Mouse (Mus musculus) B cell, adult 2 months (primary cell): Measurements from ENCODE around the gene Tyro3.

Experiments
- DNase-seq, 2 experiments: peaks; one replicate each; pipeline ENCODE4 v3.0.0; 2022

Gene Tyro3

DNA sequence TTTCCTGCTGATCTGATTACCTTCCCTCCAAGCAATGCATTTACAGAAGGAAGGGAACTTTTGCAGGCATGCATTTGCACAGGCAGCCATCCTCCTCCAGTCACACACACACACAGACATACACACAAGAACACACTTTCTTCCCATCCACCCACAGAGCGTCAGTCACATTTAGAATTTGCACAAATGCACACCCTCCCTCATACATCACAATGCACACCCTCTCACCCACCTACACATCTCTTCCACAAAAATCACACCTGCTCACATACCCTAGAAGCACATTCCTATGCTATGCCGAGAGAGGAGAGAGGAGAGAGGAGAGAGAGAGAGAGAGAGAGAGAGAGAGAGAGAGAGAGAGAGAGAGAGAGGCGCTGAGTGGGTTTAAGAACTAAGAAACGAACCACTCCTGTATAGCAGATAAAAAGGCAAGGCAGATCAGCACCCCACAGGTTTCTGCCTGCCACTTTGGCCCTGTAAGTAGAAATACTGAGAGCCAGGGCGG is at the start of gene Tyro3:
Tyro3 (plus strand) TSS at position 455 of the 505 bp plus-strand sequence.
- no peak for DNase-seq

DNA sequence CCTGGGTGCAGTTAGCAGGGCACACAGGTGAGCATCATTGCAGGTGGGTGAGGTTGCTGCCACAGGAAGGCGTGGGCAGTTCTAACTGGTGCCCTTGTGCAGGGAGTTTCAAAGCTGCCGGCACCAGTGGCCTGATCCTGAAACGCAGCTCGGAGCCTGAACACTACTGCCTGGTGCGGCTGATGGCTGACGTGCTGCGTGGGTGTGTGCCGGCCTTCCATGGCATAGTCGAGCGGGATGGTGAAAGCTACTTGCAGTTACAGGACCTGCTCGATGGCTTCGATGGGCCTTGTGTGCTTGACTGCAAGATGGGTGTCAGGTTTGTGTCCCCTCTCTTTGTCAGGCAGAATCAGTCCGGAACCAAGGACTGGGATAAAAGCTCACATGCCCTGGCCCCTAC is 48.3 kb upstream of the Tyro3 start:
- no peak for DNase-seq

DNA sequence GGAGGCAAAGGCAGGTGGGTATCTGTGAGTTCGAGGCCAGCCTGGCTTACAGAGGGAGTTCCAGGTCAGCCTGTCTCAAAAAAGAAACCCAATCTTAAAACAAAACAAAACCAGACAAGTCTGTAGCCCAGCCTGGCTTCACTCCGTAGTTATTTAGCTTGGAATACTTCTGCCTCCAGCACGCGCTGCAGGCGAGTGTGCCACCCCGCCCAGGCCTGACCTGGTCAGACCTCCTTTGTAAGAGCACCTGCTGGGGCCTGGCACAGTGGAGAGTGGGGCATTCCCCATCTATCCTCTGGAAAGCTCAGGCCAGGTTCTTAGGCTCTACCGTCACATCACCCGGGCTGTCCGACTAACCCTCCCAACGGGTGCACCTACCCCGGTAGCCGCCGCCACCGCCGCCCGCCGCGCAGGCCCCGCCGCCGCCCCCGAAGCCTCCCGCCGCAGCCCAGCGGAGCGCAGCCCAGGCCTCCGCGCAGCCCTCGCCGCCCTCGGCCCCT is 39.9 kb upstream of the Tyro3 start:
- DNase-seq = peak in 1 of 2 experiments; percentile 36

DNA sequence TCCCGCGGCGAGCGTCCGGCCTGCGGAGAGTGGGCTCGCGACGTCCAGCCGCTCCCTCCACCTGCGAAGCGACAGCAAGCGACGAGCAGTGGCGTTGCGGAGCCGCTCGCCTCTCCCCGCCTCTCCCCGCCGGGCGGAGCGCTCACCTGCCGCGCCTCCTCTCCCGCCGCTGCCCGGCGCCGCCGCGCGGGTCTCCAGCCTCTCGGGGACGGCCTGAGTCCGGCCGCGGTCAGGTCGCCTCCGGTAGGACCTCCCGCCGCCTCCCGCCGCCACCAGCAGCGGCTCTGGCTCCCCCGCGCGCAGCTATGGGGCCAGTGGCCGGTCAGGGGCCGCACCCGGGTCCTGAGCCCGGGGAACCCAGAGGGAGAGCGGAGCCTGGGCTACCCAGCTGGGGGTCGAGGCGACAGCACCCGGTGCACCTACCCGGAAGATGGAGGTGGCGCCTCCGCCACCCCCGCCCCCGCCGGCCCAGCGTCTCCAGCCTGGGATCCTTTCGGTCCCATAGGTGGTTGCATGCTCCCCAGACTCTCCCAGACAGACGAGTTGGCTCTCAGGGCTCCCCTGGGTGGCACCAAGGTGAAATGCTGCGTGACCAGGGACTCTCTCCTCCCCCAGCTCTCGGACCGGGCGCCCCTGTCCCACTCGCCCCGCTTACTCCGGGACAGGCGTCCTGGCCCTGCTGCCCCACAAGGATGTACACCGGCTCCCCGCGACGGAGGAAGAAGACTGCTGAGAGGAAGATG is 39.3 kb upstream of the Tyro3 start:
- DNase-seq = peak; percentile 46 to 47

DNA sequence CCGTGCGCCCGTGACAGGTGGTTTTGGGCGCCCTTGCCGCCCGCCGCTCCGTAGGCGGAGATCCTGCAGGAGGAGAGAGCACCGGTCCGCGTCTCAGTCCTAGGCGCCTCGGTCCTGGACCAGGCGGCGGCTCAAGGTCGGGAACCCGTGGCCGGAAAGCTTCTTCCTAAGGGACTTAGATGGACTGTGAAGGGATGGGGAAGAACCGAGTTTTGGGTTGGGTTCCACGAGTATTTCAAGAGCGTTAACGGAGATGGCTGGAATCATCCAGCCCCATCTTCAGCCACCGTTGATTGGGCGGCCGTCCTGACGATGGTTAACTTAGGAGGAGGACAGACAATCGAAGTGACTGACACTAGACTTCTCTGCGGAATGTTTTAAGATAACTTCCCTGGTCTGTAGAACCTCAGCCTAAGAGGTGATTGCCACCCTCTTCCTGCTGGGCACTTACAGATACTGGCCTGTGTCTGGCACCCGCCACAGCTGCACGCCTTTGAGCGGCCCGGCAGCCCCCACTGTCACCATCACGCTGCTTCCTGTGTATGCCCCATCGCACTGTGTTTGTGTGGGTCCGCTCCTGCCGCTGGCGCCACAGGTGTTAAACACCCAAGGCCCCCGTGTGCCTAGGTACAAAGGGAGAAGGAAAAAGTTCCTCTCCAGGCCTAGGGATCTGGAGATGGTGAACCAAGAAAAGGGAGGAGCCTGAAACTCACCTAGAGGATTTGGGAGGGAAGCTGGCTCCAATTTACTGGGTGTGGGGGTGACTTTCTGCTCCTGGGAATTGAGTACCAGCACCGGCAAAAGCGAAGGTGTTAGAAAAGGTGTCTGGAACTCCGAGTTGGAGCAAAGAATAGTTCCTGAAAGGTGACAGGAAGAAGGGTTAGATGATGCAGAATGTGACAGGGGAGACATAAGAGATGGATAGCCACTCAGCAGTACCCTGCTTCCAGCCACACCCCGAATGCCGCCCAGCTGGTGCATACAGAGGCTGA is 38.4 kb upstream of the Tyro3 start:
- DNase-seq = peak; percentile 58 to 59

DNA sequence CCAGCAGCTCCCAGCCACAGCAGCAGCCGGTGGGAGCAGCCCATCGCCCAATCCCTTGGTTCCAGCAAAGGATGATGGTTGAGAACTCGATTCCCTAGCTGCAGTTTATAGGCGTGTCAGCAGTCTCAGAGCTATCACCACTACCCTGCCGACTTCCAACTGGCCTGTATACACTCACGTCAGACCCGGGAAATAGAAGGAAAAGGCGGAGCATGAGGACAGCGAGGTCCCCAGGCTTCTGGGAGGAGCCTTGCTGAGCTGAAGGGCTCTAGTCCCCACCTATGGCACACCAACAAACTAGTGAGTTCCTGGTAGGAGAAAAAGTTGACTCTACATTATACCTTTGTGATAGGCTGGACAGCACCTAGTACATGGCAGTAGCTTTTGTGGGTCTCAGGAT is 37.3 kb upstream of the Tyro3 start, which contains the start of gene Ltk:
Ltk (minus strand) TSS at position 181 of the 400 bp plus-strand sequence.
- no peak for DNase-seq

DNA sequence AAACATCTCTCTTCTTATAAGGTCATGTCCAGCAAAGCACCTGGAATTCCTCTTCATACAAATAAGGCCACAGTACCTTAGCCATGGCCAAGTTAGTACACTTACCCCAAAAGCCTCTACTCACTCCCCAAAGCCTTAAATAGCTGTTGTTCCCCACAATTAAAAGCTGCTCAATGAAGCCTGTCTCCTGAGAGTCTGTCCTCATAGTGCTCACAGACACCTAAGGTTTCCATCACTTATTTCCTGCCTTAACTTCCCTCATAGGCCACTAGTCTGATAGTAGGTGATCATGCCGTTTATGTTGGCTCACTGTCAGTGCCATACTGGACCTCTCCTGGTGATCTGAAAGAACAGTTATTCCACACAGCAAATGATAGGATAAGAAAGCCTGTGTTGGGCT is 35.3 kb upstream of the Tyro3 start:
- DNase-seq = peak; percentile 12 to 14

DNA sequence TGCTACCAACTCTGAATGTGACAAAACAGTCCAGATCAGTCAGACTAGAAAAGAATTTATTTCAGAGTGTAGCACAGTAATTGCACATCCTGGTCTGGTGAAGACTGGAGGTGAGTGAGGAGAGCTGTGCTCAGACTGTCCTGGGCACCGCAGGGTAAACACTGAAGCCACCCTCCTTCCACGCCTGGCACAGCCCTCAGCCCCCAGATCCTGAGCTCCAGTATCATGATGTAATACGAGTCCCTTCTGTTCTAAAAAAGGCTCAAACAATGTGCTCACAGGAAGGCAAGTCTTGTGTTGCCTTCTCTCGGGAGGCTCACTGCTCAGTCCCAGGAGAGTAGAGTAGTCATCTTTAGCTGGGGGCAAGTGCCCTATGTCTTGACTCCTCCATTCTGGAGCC is 33.6 kb upstream of the Tyro3 start:
- no peak for DNase-seq

DNA sequence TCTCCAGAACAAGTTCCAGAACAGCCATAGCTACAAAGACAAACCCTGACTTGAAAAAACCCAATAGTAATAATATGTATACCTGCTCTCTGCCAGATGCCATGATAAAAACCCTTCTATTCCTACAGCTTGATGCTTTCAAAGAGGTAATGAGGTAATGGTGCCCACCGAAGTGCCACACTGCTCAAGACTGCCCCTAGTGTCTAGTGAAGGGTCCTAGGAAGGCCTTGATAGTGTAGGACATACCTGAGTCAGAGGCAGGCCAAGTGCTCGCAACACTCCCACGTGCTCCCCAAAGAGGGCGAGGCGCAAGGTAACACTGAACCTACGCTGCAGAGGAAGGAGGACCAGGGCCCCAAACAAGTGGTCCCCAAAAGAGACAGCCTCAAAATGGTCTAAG is 30.3 kb upstream of the Tyro3 start:
- peak; percentile 39 to 43 for DNase-seq

DNA sequence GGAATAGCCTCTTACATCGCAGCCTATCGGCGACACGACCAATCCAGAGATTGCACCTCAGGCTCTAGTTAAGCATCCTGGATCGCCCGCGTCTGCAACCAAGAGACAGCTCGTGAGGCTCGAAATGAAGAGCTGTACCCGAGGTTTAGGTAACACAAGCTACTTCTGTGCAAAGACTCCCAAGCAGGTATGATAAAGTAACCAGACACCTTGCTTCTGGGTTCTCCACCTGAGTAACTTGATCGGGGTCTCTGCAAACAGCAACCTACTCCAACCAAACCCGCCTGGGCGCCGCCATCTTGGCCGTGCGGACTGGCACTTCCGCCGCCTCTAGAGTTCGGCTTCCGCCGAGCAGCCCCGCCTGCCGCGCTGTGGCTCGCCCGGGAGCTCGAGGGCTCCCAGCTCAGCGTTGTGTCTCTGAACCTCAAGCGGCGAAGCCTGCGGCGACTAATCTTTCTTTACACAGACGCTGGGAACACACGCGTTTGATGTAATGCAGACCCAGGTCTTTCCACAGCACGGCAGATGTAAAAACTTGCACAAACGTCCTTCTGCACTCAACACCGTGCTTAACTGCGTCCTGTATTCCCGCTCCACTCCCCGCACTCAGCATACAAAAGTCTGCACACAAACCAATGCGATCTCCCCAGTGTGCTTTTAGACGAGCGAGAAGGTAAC is 10.2 kb upstream of the Tyro3 start, which contains the start of gene Rpap1:
Rpap1 (minus strand) TSS at position 332 of the 678 bp plus-strand sequence.
- peak; percentile 82 to 84 for DNase-seq

DNA sequence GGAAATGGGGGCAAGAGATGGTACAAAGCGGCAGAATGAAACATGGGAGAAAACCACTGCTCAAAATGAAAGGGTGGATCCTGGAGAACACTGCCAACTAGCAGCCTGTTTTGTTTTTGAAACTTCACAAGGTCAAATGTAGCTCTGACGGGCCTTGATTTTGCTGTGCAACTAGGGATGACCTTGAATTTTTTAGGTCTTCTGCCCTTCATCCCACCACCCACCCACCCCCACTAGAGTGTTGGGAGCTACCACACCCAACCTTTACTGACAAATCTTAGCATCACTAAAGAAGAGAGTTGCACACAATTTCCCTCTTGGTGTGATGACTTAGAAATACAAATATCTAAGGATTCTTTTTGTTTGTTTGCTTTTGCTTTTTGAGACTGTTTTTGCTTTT is 7.5 kb upstream of the Tyro3 start:
- no peak for DNase-seq

DNA sequence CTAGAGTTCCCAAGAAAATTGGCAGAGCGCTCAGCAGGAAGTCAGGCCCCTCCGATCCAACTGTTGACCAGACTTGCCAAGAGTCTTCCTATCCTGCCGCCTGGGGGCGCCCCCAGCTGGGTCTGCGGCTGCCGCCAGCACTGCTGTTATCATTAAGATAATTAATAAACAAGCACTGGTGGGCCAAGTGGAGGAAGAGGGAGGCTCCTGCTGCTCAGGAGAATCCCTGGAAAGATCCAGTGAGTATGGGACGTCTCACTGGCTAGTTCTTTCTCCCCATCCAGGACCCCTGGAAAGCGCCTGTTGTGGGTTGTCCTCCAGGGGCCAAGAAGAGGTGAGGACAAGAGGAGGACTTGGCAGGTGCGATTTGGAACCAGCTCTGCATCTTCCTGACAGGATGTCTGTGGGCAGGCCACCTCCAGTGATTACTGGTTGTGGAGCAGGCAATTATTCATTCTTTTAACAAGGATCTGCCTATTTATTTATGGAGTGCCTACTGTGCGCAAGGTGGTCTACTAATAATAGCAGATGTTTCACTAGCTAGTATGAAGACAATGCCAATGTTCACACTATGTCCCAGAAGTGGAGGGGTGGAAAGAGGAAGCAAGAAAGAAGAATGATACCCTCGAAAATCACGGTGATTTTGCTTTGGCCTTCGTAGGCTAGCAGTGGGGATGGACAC is 854 bp downstream of the Tyro3 start:
- DNase-seq = peak; percentile 73

DNA sequence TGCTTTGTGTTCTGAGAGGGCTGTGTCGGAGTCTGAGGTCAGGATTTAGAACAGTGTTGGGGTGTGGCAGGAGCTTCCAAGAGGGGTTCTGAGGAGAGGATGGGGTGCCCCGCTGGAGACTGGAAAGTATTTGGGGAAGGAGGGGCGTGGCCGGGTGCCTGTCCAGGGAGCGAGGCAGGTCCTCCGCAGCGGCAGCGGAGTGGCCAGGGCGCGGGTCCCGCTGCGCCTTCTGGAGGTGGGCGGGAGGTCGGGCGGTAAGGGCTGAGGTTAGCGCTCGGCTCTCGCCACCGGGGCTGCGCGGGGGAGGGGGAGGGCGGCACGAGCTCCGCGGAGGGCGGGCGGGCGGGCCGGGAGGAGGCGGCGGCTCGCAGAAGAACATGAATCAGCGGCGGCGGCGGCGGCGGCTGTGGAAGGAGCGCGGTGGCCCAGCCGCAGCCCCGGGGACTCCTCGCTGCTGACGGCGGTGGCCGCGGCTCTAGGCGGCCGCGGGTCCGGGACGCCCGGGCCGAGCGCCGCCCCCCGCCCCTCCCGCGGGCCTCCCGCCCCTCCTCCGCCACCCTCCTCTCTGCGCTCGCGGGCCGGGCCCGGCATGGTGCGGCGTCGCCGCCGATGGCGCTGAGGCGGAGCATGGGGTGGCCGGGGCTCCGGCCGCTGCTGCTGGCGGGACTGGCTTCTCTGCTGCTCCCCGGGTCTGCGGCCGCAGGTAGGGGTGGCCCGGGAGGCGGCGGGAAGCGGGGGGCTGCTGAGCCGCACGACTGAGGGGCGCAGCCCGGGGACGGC is 1.8 kb downstream of the Tyro3 start:
- peak; percentile 42 to 49 for DNase-seq

DNA sequence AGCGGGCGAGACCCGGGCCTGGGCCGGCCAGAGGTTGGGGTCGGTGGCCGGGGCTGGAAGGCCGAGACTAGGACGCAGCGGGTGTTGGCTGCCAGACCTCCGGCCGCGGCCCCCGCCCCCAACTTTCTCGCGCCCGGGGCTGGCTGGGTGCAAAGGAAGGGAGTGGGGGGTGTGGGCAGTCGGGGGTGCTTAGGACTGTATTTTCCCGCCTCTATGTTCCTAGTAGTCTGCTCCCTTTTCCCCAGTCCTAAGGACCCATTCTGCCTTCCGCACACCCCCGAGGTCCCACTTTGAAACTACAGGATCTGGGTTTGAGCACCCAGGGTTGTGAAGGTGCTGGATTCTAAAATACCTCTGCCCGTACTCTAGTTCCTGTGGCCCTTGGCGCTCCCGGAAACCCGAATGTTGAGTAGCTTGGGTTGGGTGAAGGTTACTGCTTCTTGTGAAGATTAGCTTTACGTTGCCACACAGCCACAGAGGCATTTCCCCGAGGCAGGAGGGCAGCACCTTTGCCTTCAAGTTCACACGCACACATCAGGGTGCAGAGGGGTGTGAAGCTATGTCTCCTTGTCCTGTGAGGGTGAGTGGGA is 2.5 kb downstream of the Tyro3 start:
- DNase-seq = peak; percentile 34 to 45

DNA sequence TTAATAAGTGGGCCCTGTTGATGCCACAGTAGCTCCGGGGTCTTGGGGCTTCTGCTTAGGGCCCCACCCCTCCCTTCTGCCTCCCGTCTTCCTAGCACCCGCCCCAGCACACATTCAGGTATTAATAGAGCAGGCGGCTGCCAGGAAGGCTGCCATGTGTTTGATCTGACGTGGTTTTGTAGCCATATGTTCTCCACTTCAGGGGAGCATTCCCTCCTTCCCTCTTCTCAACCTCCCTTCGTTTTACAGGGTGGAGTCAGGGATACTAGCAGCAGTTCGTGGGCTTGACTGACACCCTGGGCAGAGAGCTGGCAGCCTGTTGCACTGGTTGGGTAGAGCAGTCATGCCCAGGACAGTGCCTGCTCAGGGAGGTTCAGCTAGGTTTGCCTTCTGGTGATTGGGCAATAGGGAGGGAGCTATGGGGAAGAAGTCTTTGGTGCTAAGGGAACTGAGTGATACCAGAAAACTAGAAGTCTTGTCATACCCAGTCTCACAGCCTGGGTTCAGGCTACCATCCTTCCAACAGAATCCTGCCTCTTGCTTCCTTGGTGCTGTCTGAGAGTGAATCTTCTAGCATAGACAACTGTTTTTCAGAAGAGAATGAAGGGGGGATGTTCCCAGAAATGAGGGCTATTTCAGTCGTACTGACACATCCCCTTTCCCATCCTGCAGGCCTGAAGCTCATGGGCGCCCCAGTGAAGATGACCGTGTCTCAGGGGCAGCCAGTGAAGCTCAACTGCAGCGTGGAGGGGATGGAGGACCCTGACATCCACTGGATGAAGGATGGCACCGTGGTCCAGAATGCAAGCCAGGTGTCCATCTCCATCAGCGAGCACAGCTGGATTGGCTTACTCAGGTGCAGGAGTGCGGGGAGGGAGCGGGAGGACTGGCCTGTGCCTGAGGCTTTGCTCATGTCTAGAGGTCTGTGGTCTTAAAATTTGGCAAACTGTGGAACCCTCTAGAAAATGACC is 3.6 kb downstream of the Tyro3 start:
- DNase-seq = no peak

DNA sequence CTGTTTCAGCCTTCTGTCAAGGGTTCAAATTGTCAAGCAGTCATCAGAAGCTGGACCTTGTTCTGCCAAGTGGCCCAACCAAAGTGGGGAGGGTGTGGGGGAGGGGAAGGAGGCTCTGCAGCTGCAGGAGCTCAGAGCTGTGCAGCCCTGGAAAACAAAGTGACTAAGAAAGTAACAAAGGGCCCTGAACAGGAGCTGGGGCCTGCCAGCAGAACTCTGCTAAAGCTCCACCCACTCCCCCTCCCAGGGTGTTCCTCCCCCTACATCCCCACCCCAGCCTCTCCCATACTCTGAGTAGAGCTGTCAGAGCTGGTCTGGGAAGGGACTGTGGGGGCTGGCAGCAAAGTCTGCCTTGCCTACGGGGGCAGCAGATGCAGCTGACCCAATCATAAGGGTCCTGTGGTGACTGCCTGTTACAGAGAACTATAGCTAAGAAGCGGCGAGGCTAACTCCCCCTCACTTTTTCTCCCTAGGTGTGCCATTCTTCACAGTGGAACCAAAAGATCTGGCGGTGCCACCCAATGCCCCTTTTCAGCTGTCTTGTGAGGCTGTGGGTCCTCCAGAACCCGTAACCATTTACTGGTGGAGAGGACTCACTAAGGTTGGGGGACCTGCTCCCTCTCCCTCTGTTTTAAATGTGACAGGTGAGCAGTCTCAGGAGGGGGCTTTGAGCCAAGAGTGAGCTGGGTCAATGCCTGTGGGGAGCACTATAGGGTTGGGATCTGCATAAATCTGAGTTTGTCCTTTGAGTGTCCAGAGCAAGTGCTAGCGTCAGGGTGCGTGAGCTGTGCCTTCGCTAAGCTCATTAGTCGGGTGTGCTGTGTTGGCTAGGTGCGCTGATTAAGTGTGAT is 5.5 kb downstream of the Tyro3 start:
- DNase-seq = no peak

DNA sequence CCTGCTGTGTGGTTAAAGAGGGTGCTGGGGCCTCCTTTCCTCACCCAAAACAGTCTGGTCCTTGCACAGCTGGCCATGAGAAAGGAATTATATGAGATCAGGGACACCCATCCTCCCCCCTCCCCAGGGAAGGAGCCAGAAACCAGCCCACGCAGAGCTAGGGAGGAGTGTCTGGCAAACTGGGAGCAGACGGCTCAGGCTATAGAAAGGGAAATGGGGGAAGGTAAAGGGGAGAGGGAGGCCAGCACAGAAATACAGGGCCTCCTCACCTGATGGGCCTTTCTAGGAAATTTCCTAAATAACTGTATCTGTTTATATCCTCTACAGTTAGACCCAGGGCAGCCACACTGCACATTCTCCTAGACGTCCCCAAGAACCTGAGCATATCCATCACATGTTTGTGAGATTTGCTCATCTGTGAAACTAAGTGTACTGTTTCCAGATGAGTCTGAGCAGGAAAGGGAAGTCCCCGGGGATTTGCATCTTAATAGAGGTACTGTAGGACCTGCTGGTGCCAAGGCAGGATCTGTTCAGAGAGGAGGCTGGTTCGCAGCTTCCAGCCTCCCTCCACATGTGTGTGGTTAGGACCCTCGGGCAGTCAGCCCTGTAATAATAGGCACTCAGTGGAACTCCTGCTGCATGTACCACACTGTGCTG is 6.2 kb downstream of the Tyro3 start:
- DNase-seq = no peak

DNA sequence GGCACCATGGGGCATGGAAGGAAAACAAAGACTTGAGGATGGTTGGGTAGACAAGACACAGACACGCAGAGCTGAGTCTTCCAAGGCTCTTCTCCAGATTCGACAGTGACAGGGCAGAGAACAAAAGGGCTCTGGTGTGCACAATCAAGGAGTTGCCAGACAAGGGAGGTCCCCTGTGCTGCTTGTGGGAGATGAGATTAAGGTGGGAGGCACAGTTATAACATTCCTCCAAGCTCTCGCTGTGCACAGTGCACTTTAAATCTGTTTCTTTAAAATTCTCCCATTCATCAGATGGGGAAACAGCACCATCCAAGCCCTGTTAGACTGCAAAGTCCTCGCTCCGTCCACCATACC is 6.7 kb downstream of the Tyro3 start:
- no peak for DNase-seq
